Mouse (Mus musculus): ENCODE measurements around the gene Btla.

Gene Btla

DNA sequence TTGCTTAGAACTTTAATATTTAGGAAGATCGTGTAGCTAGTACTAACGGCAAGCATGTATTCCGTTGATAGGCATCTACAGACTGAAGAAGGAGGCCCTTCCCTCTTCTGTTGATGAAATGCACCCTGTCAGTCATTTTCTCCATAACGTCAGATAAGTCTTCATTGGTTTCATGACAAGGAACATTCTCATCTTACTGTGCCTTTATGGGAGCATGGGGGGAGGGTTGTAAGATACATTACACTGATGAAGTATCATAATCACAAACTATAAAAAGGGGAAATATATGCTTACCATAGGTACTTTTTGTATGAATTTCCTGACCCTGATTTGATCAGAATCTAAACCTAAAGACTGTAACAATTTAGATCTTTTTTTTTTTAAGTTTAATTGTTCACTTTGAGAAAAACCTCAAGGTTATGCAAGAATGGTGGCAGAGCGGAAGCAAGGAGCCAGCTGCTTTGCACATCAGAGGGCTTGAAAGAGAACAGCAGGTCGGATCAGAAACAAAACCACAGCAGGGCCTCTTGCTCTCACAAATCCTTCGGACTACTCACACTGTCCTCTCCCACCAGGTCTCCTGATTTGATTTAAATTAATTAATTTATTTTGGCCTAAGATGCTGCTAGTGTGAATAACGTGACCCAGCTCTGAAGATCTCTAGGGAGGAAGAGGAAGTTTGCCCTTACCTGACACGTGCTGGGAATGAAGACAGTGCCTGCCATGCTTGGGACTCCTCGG lies at the start of gene Btla:
Gene Btla (plus strand): TSS at position 668 of the 741 bp plus-strand sequence.
- no peak for DNase-seq (ENCODE audit: low spot score)

DNA sequence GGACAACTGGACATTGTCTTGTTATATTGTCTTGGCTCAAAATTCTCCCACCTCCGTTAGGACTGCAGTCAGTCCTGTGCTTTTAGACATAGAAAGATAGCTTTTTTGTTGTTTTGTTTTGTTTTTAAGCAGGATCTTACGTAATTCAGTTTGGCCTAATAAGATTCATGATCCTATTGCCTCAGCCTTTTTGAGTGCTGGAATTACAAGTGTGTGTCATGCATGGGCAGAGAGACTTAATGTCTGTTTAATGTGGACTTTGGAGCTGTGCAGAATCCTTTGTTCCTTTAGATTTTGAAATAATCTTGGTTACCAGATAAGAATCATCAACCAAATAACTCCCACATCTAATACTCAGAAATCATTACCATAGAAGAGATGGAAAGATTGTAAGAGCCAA lies 45.6 kb upstream of the Btla start:
- no peak for DNase-seq (ENCODE audit: low spot score)

DNA sequence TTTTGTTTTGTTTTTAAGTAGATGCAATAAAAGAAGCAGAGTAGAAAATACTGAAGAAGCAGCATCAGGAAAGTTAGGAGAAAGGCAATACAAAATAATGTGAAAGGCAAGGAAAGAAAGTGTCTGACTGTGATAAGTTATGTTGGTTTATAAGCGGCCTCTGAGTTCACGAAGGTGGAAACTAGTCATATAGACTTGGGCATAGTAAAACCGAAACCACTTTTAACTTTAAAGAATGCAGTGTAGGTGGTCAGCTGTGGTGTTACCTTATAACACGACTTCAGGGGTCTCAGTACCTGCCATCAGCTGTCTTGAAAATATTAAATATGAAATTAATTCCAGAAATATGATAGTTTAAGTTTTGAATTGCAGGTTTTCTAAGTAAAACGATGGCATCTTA lies 42.3 kb upstream of the Btla start:
- DNase-seq (ENCODE audit: low spot score), result no peak

DNA sequence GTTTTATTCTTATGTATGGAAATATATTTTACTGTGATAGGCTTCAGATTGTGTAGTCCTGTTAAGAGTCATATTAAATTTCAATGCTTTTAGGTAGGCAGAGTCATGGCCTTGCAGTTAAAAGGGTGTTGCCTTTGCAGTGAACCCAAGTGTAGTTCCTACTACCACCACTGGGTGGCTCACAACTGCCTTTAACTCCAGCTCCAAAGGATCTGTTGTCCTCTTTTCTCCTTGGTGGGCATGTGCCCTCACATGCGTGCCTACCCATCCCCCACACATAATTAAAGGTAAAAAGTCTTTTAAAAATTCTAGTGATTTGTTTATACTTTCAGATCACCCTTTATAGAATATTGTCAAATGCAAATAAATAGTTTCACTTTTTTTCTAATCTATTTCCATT lies 31.5 kb upstream of the Btla start:
- peak; percentile 56 for DNase-seq (ENCODE audit: low spot score)

DNA sequence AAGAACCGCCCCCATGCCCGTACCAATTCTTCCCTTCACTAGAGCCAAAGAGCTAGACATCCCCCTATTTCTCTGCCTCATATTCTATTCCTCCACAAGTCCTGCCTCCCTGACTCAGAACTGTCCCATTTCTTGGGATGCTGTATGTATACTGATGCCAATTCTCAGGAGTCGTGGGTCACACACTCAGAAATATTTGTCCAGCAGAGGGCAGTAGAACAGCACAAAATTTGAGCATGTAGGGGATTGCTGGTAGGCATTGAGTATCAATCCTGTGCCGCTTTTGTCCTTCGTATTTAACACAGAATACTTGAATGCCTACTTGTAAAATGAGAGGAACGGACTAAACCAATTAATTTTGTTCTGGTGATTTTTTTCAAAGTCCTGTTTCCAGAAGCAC lies 27.3 kb upstream of the Btla start:
- DNase-seq (ENCODE audit: low spot score), result peak; percentile 58

DNA sequence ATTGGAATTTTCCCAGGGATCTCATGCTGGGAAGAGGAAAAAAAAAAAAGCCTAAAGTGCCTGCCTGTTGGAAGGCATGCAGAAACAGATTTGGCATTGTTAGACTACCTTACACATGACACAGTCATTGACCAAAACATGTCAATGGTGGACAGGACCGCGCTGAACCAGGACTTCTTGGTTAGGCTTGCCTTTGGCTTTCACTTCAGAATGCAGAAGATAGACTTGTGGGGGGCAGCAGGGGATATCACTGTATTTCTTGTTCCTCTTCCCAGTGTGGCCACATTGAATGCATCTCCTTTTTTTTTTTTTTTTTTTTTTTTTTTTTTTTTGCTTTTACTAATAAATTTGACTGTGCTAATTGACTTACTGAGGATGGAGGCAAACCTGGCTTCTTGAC lies 22.7 kb upstream of the Btla start:
- DNase-seq (ENCODE audit: low spot score), result no peak

DNA sequence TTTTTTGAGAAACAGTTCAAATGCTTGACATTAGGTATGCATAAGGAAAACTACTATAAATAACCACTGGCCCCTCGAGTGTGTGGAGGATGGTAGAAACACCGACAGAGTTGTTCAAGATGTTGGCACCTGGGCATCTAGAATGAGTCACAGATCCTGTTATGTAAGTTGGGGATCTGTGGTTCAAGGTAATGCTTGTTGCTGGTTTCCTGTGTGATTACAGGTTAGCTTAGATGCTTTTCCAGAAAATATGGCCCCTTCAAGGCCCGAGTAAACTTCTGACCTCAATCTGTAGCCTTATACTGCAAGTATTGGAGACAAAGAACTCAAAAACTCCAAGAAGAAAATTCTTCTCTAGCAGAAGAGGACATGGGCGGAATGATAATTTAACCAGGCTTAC lies 19.7 kb upstream of the Btla start:
- DNase-seq (ENCODE audit: low spot score), result no peak

DNA sequence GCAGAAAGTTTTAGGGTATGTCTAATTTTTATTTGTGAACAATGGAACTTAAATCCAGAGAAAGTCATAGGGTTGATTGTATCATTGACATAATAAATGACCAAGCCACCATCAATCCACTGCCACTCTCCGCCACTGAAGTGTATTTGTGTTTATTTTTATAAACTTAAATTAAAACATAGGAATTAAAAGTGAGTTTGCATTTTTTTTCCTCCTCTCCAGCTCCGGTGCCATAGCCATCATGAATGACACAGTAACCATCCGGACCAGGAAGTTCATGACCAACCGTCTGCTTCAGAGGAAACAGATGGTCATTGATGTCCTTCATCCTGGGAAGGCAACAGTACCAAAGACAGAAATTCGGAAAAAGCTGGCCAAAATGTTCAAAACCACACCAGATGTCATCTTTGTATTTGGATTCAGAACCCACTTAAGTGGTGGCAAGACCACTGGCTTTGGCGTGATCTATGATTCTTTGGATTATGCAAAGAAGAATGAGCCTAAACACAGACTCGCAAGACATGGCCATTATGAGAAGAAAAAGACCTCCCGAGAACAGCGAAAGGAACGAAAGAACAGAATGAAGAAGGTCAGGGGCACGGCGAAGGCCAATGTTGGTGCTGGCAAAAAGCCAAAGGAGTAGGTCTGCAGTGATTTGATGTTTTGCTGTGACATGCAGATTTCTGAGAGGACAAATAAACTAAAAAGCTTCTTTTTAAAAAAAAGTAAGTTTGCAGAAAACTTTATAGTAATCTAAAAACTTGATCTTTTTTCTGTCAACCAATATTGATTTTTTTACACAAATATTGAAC lies 19.1 kb upstream of the Btla start:
- no peak for DNase-seq (ENCODE audit: low spot score)

DNA sequence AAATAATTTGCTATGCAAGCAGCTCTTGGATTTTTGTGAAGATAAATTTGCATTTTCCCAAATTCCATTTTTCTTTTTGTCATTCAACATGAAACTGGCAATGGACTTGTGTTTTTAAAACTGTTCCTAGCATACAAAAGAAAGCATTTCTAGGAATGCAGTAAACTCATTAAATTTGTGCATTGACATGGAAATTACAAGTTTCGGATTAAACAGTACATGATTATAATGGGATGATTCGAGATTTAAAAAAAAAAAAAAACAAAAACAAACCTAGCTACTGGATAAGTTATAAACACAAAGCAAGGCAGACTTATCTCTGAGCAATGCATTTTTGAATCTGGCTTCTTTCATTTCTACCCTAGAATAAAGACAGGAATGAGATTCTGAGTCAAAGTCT lies 2.1 kb upstream of the Btla start:
- DNase-seq (ENCODE audit: low spot score), result no peak

DNA sequence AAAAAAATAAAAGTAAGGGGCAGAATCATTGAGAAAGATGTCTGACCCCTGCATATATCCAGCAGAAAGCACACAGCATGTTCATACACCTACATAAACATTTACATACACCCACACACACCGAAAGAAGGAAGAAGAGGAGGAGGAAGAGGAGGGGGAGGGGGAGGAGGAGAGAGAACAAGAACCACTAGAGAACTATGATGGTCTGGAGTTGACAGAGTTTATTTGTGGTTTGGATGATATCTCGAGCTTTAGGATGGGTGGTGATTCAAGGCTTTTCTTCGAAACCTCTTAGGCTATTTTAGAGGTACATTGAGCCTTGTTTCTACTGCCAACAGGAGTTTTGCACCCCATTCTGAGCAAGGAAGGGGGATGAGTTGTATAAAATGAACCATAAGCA lies 1.3 kb upstream of the Btla start:
- DNase-seq (ENCODE audit: low spot score), result no peak

DNA sequence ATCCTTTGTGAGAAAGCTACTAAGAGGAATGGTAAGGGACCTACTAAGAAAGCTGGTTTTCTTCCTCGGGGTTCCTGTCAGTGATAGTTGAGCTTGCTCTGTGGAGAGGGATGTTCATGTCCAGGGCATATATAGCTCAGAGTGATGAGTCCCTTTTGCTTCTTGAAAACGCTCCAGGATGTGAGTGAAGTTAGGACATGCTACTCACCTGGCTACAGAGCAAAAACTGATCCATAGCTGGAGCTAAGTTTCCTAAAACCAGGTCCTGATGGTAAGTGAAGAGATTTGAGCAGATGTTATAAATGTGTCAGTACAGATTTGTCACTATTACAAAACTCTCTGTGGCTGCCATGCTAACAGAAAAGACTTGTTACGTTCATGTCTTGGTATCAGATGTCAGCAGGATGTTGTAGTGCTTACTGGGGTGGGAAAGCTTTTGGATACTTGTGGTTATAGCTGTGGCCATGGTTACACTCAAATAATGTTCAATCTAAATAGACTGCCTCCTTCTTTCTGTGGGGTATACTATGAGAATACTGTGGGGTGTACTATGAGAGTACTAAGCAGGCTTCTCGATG lies 405 bp downstream of the Btla start:
- no peak for DNase-seq (ENCODE audit: low spot score)

DNA sequence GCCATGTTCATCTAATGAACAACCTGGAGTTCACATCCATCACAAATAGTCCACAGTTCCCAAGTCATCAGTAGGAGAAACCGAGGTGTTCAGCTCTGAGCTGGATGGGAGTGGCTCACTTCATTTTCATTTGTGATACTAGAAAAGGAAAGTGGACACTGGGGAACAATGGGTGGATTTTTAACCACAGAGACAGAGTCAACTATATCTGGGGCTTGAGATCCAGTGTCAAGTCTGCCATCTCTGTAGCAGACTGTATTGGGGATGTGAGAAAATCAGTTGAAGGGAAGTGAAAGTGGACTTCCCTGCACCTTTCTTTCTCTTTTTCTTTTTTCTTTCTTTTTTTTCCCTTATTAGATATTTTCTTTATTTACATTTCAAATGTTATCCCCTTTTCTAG lies 2.9 kb downstream of the Btla start:
- DNase-seq (ENCODE audit: low spot score), result no peak

DNA sequence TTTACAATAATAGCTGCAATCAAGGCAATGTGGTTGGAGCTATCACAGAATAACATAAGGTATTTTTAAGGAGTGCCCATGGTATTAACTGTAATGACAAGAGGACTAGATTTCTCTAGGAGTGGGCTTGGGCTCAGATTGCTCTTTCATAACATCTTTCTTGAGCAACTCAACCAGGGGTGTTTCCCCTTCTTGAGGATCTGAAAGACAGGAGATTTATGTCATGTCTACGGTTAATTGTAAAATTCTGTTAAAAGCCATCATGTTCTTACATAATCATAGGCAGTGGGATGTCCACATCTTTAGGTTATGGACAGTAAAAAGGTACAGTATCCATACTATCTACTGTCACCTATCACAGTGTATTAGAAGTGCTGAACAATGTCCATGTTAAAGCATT lies 7.2 kb downstream of the Btla start:
- DNase-seq (ENCODE audit: low spot score), result no peak

DNA sequence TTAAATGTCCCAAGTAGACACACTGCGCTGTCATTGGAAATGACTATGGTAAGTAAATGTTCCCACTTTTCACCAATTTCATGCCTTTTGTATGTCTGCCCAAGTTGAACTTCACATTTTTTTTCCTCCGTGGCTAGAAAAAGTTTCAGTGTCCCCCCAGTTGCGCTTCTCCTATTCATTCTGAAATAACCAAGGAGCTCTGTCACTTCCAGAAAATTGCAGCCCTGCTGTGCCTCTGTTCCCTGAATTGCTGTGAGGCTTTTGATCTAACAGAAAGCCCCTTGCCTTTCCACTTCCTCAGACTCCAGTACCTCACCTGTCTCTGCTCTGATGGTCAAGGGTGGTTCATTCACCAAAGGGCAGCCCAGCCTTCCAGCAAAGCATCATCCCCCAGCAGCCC lies 8.9 kb downstream of the Btla start:
- no peak for DNase-seq (ENCODE audit: low spot score)

DNA sequence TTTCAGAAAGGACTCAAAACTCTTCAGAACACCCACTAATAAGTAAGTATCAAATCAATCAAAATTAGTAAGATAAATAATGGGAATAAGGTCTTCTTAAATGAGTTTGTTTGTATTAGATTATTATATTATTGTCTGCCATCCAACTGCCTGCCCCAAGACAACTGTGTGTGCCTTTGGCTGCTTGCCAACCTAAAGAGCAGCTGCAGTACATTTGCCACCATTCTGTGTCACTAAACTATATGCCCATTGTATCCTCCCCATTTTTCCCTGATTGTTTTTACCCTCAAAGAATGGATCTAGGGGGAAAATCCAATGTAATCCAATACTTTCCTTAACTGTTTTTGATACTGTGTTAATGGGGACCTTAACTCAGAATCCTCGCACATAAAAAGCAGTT lies 18.6 kb downstream of the Btla start:
- no peak for DNase-seq (ENCODE audit: low spot score)

DNA sequence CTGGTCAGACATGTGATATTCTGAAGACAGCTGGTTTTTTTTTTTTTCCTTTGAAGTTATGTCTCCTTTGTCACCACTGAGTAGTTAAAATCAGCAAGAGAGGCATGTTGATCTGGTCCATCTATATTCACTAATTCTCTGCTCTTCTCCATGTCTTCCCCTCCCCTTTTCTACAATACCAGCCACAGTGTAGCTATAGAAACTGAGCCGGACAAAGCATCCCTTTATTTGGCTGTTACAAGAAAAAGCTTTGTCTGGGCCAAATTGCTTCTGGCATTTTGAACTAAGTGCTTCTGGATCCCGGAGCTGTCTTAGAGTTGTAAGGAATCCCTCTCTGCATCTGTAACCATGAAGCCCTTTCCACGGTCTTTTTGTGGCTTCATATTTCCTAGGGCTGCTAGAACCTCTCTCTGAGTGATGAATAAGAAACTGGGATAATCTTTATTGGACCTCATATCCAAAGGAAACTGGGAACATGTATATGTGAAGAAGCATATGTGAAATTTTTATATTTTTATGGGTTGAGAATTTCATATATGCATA lies 20.9 kb downstream of the Btla start:
- no peak for DNase-seq (ENCODE audit: low spot score)

DNA sequence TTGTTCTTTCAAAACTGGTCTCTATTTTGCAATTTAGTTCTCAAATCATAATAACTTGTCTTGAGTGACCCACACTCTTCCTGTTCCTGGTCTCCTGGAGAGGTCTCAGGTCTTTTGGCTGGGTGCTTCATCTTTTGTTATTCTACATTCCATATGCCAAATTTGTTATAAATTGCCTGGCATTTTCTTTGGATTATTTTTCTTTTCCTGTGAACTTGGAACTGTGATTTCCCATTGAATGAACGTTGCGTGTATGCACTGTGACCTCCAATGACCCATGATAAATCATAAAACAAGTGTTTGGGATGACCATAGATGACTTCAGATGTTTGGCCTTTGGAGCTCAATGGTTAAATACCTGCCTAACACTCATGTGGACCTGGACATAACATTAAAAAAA lies 25.6 kb downstream of the Btla start:
- no peak for DNase-seq (ENCODE audit: low spot score)

DNA sequence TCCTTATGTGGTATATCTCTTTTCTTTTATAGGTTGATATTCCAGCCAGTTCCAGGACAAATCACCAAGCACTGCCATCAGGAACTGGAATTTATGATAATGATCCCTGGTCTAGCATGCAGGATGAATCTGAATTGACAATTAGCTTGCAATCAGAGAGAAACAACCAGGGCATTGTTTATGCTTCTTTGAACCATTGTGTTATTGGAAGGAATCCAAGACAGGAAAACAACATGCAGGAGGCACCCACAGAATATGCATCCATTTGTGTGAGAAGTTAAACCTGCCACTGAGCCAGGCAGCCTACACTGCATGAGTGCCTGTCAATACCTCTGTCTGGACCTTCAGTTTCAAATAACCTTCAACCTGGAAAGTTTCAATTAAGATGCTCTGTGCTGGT lies 26.2 kb downstream of the Btla start:
- DNase-seq (ENCODE audit: low spot score), result no peak

DNA sequence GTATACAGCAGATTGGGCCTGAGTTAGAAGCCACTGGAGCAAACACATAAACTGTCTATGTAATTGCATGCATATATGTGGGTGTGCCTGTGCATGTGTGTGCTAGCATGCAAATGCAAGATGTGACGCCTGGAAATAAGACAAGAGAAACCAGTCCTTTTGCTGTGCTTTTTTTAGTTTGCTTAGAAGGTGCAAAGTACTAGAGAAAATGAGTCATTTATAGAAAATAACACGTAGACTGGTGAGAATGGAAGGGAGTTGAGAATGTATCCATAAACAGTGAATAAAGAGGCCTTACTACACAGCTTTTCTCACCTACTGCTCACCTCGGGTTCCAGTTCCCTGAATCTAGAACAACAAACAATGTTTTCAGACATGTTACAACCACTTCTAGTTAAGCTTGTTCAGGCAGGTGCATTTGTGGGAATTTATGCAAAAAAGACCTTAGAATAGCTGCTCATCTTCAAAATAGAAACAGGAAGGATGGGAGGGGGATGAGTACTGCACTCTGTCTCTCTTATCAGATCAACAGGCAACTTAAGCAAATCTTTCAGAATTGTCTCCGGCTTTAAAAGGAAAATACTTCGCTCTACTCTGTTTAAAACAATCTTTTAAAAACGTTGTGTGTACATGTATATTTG lies 27.8 kb downstream of the Btla start:
- DNase-seq (ENCODE audit: low spot score), result no peak

DNA sequence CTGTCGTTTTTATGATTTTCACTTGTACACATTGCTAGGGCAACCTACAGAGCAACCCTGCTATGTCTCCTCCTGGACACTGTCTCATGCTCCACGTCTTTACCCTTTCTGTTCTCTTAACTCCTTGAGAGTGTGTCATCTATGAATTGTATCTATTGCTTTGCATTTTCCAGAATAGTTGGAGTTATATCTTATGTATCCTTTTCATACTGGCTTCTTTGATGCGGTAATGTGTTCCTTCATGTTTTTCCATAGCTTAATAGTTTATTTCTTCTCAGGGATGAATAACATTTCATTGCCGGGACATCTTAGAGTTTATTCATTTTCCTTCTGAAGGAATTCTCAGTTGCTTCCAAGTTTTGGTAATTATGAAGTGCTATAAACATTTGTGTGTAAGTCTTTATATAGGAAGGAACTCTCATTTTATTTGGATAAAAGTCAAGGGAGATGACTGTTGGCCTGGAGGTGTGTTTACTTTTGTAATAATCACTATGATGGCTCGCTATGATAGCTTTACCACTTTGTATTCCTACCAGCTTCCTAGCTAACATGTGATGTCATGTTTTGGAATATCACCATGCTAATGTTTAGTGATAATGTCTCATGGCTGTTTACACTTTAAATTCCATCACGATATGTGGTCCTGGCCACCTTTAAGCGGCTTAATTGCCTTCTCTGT lies 31.2 kb downstream of the Btla start:
- no peak for DNase-seq (ENCODE audit: low spot score)

DNA sequence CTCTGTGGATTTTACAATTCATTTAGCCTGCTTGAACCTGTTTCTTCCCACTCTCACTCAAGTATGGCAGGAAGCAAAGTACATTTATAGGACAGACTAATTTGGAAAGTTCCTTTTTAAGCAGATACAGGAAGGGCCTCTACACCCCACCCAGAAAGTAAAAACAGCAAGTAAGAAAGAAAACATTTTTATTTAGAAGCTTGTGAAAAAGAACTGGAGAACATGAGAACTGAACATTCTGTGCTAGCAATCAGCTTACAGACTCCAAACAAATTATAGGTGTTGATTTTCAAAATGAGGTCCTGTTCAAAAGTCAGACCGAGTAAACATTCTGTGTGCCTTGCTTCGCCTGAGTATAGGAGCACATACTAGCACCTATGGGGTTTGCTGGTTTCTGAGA lies 32.8 kb downstream of the Btla start:
- DNase-seq (ENCODE audit: low spot score), result no peak

DNA sequence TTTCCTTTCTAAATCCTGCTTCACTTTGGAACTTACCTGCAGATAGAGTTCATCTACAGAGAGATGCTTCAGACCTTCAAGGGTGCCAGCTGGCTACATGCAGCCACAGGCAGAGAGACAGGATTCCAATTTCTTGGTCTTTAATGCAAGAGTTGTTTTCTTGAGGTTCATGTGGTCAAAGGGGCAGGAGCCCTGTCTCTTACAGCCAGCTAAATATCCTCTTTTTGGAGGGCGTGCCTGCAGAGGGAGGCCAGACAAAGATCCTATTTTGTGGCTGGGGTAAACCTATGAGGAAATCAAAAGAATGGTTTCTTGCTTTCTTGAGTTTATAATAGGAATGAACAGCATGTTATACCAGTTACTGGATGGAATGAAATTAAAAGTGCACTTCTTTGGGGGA lies 33.5 kb downstream of the Btla start:
- no peak for DNase-seq (ENCODE audit: low spot score)

Measured in left cerebral cortex, adult 11 months (tissue).